20 mouse cellular contexts compared by ENCODE assay signal in the genomic region with DNA sequence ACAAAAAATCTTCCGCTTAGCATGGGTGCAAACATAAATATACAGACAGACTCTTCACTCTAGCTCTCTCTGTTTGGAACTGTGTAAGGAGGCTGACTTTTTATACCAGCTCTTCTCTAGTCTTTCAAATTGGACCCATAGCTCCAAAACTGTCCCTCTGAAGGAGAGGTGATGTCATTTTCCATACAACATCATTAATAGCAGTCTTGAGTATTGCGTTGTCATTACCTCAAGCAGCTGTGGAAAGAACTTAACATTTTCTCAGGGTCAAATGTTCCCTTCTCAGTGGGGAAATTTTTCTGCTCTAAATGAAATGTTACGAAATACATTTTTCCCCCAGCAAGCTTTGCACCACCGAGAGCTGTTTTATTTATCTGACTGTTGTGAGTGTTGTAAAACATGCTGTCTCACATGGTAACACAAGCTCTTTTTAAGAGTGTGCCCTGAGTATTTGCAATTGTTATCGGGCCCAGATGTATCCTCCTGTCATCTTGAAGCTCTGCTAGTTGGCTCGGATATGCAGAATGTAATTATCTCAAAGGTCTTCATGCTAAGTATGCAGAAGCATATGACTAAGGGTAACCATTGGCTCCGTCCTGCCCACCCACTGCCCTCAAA. TPM values are rescaled to one million over a fixed set of nuclear protein-coding genes. Genes with fewer than 3 reads are reported as not detected.
DNase-seq lines count a peak whose midpoint lies in the region; ATAC-seq and TF ChIP-seq lines count a peak whose summit lies in the region.
"Had no signal": no experiment of that assay in that cellular context is flagged by ENCODE, and none has a peak within 500 bp of the region (broad histone marks: within the 10 kb centered on the region; RNA-seq: fewer than 3 reads in every experiment).

No protein-coding gene starts in this region.

- no peak overlapping the region for H3K4me3 ChIP-seq in heart, adult 2 months
- no peak overlapping the region for H3K4me3 ChIP-seq in liver, adult 2 months (ENCODE audit: insufficient read depth, low read depth, low read length)
- no peak overlapping the region for H3K4me3 ChIP-seq in lung, embryonic 15.5 days
- no peak overlapping the region for H3K4me3 ChIP-seq in forebrain, embryonic 11.5 days (ENCODE audit: low read depth, low read length)
- H3K4me3 ChIP-seq: embryonic facial prominence, embryonic 15.5 days; forebrain, embryonic 13.5 days; hindbrain, embryonic 10.5 days; liver, embryonic 13.5 days had no signal

- H3K79me2 ChIP-seq in heart, adult 2 months (replicated peaks; ENCODE audit: control insufficient read depth, insufficient read depth, low read length) = no peaks in the 10 kb centered on the region
- no peaks in the 10 kb centered on the region for H3K79me2 ChIP-seq in liver, adult 2 months (ENCODE audit: control insufficient read depth, insufficient read depth, low read length)

- 63% methylated on average over 7 of the region's 7 CpGs for WGBS in heart, adult 2 months
- WGBS in liver, adult 2 months = 76% methylated on average over 7 of the region's 7 CpGs
- 32% methylated on average over 7 of the region's 7 CpGs for WGBS in lung, embryonic 15.5 days
- 87% methylated on average over 7 of the region's 7 CpGs for WGBS in forebrain, embryonic 11.5 days

- TF ChIP-seq CTCF in heart, adult 2 months (IDR thresholded peaks at IDR 0.05) = no peak
- TF ChIP-seq CTCF in liver, adult 2 months (IDR thresholded peaks at IDR 0.05; ENCODE audit: low read depth, low read length) = no peak

- ATAC-seq in lung, embryonic 15.5 days (ENCODE audit: borderline replicate concordance, extremely low read depth, low FRiP score, low TSS enrichment) = peak; percentile 91
- ATAC-seq in forebrain, embryonic 11.5 days (replicated peaks; ENCODE audit: low FRiP score) = no peak
- ATAC-seq: forebrain, embryonic 13.5 days; Patski had no signal

- no peak for DNase-seq in heart, adult 2 months
- no peak for DNase-seq in heart, postnatal 36 days
- no peak for DNase-seq in liver, adult 2 months (ENCODE audit: extremely low read depth, low read depth, low spot score)
- DNase-seq in liver = no peak
- no peak for DNase-seq in right cerebral cortex, adult 2 months (ENCODE audit: low spot score in 2 of 2)
- DNase-seq in adrenal gland, postnatal 36 days = no peak
- no peak for DNase-seq in forebrain, embryonic 11.5 days (ENCODE audit: low spot score)
- DNase-seq: cerebellum, adult 11-12 months; liver, embryonic 13.5 days had no signal

- TF ChIP-seq EP300 in heart, adult 2 months (IDR thresholded peaks at IDR 0.05; ENCODE audit: insufficient read depth, low read depth, low read length) = no peak

- no peak overlapping the region for H3K9ac ChIP-seq in heart, adult 2 months (ENCODE audit: low read depth, low read length)
- H3K9ac ChIP-seq in liver, adult 2 months (ENCODE audit: low read depth, low read length) = no peak overlapping the region
- no peak overlapping the region for H3K9ac ChIP-seq in lung, embryonic 15.5 days
- no peak overlapping the region for H3K9ac ChIP-seq in forebrain, embryonic 11.5 days (ENCODE audit: low read length)
- H3K9ac ChIP-seq: embryonic facial prominence, embryonic 15.5 days; forebrain, embryonic 13.5 days; liver, embryonic 13.5 days had no signal

- H3K36me3 ChIP-seq in heart, adult 2 months (ENCODE audit: control insufficient read depth, insufficient read depth, low read length) = peaks cover 4% of the 10 kb centered on the region
- H3K36me3 ChIP-seq in liver, adult 2 months (ENCODE audit: control insufficient read depth, insufficient read depth, low read length) = no peaks in the 10 kb centered on the region
- H3K36me3 ChIP-seq in lung, embryonic 15.5 days = no peaks in the 10 kb centered on the region
- no peaks in the 10 kb centered on the region for H3K36me3 ChIP-seq in forebrain, embryonic 11.5 days (ENCODE audit: control insufficient read depth, insufficient read depth, low read length)
- H3K36me3 ChIP-seq: embryonic facial prominence, embryonic 15.5 days; hindbrain, embryonic 10.5 days; liver, embryonic 13.5 days had no signal

- peaks cover 5% of the 10 kb centered on the region for H3K4me1 ChIP-seq in heart, adult 2 months (ENCODE audit: control insufficient read depth, insufficient read depth, low read length)
- peaks cover 2% of the 10 kb centered on the region; the same call in 1 of the 2 replicates for H3K4me1 ChIP-seq in liver, adult 2 months (ENCODE audit: control insufficient read depth, insufficient read depth, low read length)
- peaks cover 24% of the 10 kb centered on the region for H3K4me1 ChIP-seq in lung, embryonic 15.5 days
- H3K4me1 ChIP-seq in forebrain, embryonic 11.5 days (replicated peaks; ENCODE audit: control insufficient read depth, insufficient read depth, low read length) = no peaks in the 10 kb centered on the region
- H3K4me1 ChIP-seq: embryonic facial prominence, embryonic 15.5 days; forebrain, embryonic 13.5 days had no signal

- H3K27me3 ChIP-seq in heart, adult 2 months (ENCODE audit: control insufficient read depth, insufficient read depth, low read length) = no peaks in the 10 kb centered on the region
- H3K27me3 ChIP-seq in liver, adult 2 months (ENCODE audit: control insufficient read depth, insufficient read depth, low read length) = no peaks in the 10 kb centered on the region
- no peaks in the 10 kb centered on the region for H3K27me3 ChIP-seq in lung, embryonic 15.5 days
- H3K27me3 ChIP-seq in forebrain, embryonic 11.5 days (ENCODE audit: control insufficient read depth, insufficient read depth, low read length) = no peaks in the 10 kb centered on the region
- H3K27me3 ChIP-seq: embryonic facial prominence, embryonic 15.5 days; forebrain, embryonic 13.5 days; liver, embryonic 13.5 days; Patski had no signal

- intact Hi-C loops in heart, adult 2 months (cut with DNase I) = loop anchor here (5.0 to 10.0 kb wide), 4 partner anchors 59 to 269 kb away; no protein-coding TSS in a partner anchor
- intact Hi-C loops in heart, postnatal 36 days (cut with DNase I) = loop anchor here (5.0 to 10.0 kb wide), 4 partner anchors 81 to 552 kb away; no protein-coding TSS in a partner anchor

- peak overlapping the region; percentile 60; the same call in 1 of the 2 replicates for H3K27ac ChIP-seq in heart, adult 2 months
- H3K27ac ChIP-seq in liver, adult 2 months (replicated peaks; ENCODE audit: insufficient read depth, low read depth, low read length) = peak overlapping the region; percentile 46; the same call in 1 of the 2 replicates
- H3K27ac ChIP-seq in lung, embryonic 15.5 days = peak overlapping the region; percentile 84
- no peak overlapping the region for H3K27ac ChIP-seq in forebrain, embryonic 11.5 days (ENCODE audit: low read depth, low read length)
- H3K27ac ChIP-seq: embryonic facial prominence, embryonic 15.5 days; forebrain, embryonic 13.5 days; hindbrain, embryonic 10.5 days; liver, embryonic 13.5 days had no signal

- H3K4me2 ChIP-seq in lung, embryonic 15.5 days = no peak overlapping the region
- no peak overlapping the region for H3K4me2 ChIP-seq in forebrain, embryonic 11.5 days (ENCODE audit: low read depth, low read length, severe bottlenecking)
- H3K4me2 ChIP-seq: embryonic facial prominence, embryonic 15.5 days; forebrain, embryonic 13.5 days; liver, embryonic 13.5 days had no signal

- no peak for TF ChIP-seq POLR2A in heart, adult 2 months (IDR thresholded peaks at IDR 0.05; ENCODE audit: insufficient read depth, low read depth, low read length)
- TF ChIP-seq POLR2A in liver, adult 2 months (IDR thresholded peaks at IDR 0.05; ENCODE audit: extremely low read depth, insufficient read depth, low read length) = no peak

- no peaks in the 10 kb centered on the region for H3K9me3 ChIP-seq in lung, embryonic 15.5 days
- H3K9me3 ChIP-seq in forebrain, embryonic 11.5 days (ENCODE audit: control insufficient read depth, low read length) = no peaks in the 10 kb centered on the region
- H3K9me3 ChIP-seq: embryonic facial prominence, embryonic 15.5 days; forebrain, embryonic 13.5 days; hindbrain, embryonic 10.5 days; liver, embryonic 13.5 days had no signal

RNA-seq across cellular contexts. Expression of a gene that starts 38.0 kb away (rescaled TPM):
- total RNA-seq in heart, adult 2 months (2021) = not detected
- not detected in 2 replicates for polyA plus RNA-seq in heart, adult 2 months (2012; rRNA removed)
- total RNA-seq in heart, postnatal 36 days (2021) = not detected
- not detected in 2 replicates for total RNA-seq in liver, adult 2 months (2014; rRNA removed)
- polyA plus RNA-seq in liver, adult 2 months (2012; rRNA removed) = not detected in 2 replicates
- polyA plus RNA-seq in lung, embryonic 15.5 days (2015; fragmentation: Nextera tagmentation; extraction: Ambion mirVana) = not detected in 2 replicates
- not detected for total RNA-seq in adrenal gland, postnatal 36 days (2021)
- polyA plus RNA-seq in forebrain, embryonic 11.5 days (2014; fragmentation: Nextera tagmentation; extraction: Ambion mirVana) = not detected in 2 replicates
- total RNA-seq: heart, adult 8-10 months; layer of hippocampus, postnatal 14 days; left cerebral cortex, postnatal 25 days had no signal
- polyA plus RNA-seq: brain, embryonic 14.5 days; embryonic facial prominence, embryonic 15.5 days; forebrain, embryonic 13.5 days; liver, embryonic 13.5 days; neural tube, embryonic 14.5 days; Patski; thymus, postnatal 0 days had no signal
